Mouse (Mus musculus) cerebellum, adult 11-12 months (tissue): ENCODE results near the gene Lamtor3.
"Not testable (repeated sequence)": the region's sequence is repeated elsewhere in the genome, so short reads cannot be mapped to it uniquely, and the experiment has no call there.

ENCODE experiments used
- DNase-seq: peaks from one replicate; pipeline ENCODE4 v3.0.0; 2022

Lamtor3 gene

GRCm38 (mm10) chr3:137918172-137918931, at the start of gene Lamtor3:
TSS of gene Lamtor3 (plus strand) at chr3:137918506.
- DNase-seq = peak; percentile 89

GRCm38 (mm10) chr3:137869395-137869794, 48.9 kb upstream of the Lamtor3 start:
- no peak for DNase-seq

- DNase-seq = no peak
These were observed 39.0 kb upstream of the Lamtor3 start for GRCm38 (mm10) chr3:137879313-137879712.

- no peak for DNase-seq
These were observed 38.1 kb upstream of the Lamtor3 start for GRCm38 (mm10) chr3:137880109-137880748.

- no peak for DNase-seq
These were observed 37.2 kb upstream of the Lamtor3 start for GRCm38 (mm10) chr3:137881093-137881492.

GRCm38 (mm10) chr3:137887961-137888360, 30.3 kb upstream of the Lamtor3 start:
- no peak for DNase-seq

- DNase-seq = no peak
These were observed 27.2 kb upstream of the Lamtor3 start for GRCm38 (mm10) chr3:137891089-137891488.

GRCm38 (mm10) chr3:137892118-137892517, 26.2 kb upstream of the Lamtor3 start:
- no peak for DNase-seq

GRCm38 (mm10) chr3:137893789-137894188, 24.5 kb upstream of the Lamtor3 start:
- no peak for DNase-seq

GRCm38 (mm10) chr3:137895196-137895595, 23.1 kb upstream of the Lamtor3 start:
- no peak for DNase-seq

GRCm38 (mm10) chr3:137896386-137896785, 21.9 kb upstream of the Lamtor3 start:
- no peak for DNase-seq

GRCm38 (mm10) chr3:137896867-137897266, 21.4 kb upstream of the Lamtor3 start:
- DNase-seq = no peak

GRCm38 (mm10) chr3:137897685-137898084, 20.6 kb upstream of the Lamtor3 start:
- no peak for DNase-seq

GRCm38 (mm10) chr3:137900149-137900548, 18.2 kb upstream of the Lamtor3 start:
- DNase-seq = no peak

GRCm38 (mm10) chr3:137913093-137913492, 5.2 kb upstream of the Lamtor3 start:
- no peak for DNase-seq

- not testable (repeated sequence) for DNase-seq
These were observed 3.7 kb upstream of the Lamtor3 start for GRCm38 (mm10) chr3:137914567-137914966.

GRCm38 (mm10) chr3:137917694-137918171, 573 bp upstream of the Lamtor3 start:
- DNase-seq = no peak

- DNase-seq = peak; percentile 8
These were observed 616 bp downstream of the Lamtor3 start for GRCm38 (mm10) chr3:137918932-137919311.

- no peak for DNase-seq
These were observed 1.1 kb downstream of the Lamtor3 start for GRCm38 (mm10) chr3:137919398-137919797.

- DNase-seq = no peak
These were observed 2.3 kb downstream of the Lamtor3 start for GRCm38 (mm10) chr3:137920594-137920993.

GRCm38 (mm10) chr3:137927010-137927409, 8.7 kb downstream of the Lamtor3 start:
- no peak for DNase-seq

GRCm38 (mm10) chr3:137929940-137930339, 11.6 kb downstream of the Lamtor3 start:
- DNase-seq = no peak

GRCm38 (mm10) chr3:137932748-137933147, 14.4 kb downstream of the Lamtor3 start:
- DNase-seq = no peak

- no peak for DNase-seq
These were observed 15.7 kb downstream of the Lamtor3 start for GRCm38 (mm10) chr3:137933986-137934385.
